Mouse (Mus musculus) hindbrain, embryonic 16.5 days (tissue): ENCODE measurements around the gene Slc31a2. TPM values are rescaled to one million over a fixed set of nuclear protein-coding genes. Genes with fewer than 3 reads are reported as not detected.

Experiments
- ATAC-seq: fragments of 200-750 bp; cut with Nextera tagmentation; 2 replicates; pipeline ENCODE4 v1.8.0; 2017; ENCODE audit warnings: moderate TSS enrichment, moderate library complexity
- H3K27ac ChIP-seq: fragments of 300-500 bp; sonication (generic); 2 replicates; pipeline ENCODE4 v1.5.1; 2014; ENCODE audit warnings: low read depth, mild to moderate bottlenecking, control low read depth, low read length, moderate library complexity
- H3K27me3 ChIP-seq: fragments of 300-500 bp; sonication (generic); replicated peaks from 2 replicates; pipeline ENCODE4 v1.6.1; 2014; ENCODE audit warnings: low read length; ENCODE audit not compliant: control insufficient read depth, insufficient read depth
- H3K36me3 ChIP-seq: fragments of 300-500 bp; sonication (generic); 2 replicates; pipeline ENCODE4 v1.6.1; 2014; ENCODE audit warnings: mild to moderate bottlenecking, low read length, moderate library complexity, mixed read lengths; ENCODE audit not compliant: control insufficient read depth, insufficient read depth
- H3K4me1 ChIP-seq: fragments of 300-500 bp; sonication (generic); 2 replicates; pipeline ENCODE4 v1.6.1; 2014; ENCODE audit warnings: low read depth, low read length; ENCODE audit not compliant: control insufficient read depth, insufficient read depth
- H3K4me2 ChIP-seq: fragments of 300-500 bp; sonication (generic); 2 replicates; pipeline ENCODE4 v1.6.1; 2014; ENCODE audit warnings: mild to moderate bottlenecking, low read length, control low read depth, moderate library complexity
- H3K4me3 ChIP-seq: fragments of 300-500 bp; sonication (generic); 2 replicates; pipeline ENCODE4 v1.5.1; 2014; ENCODE audit warnings: mild to moderate bottlenecking, low read length, control low read depth, moderate library complexity
- H3K9ac ChIP-seq: fragments of 300-500 bp; sonication (generic); 2 replicates; pipeline ENCODE4 v1.6.1; 2014; ENCODE audit warnings: low read depth, mild to moderate bottlenecking, control low read depth, low read length, moderate library complexity
- H3K9me3 ChIP-seq: fragments of 300-500 bp; sonication (generic); 2 replicates; pipeline ENCODE4 v1.6.1; 2014; ENCODE audit warnings: mild to moderate bottlenecking, low read length, moderate library complexity; ENCODE audit not compliant: control insufficient read depth
- WGBS: fragments of 180-500 bp; shearing (Covaris S2); extraction: QIAGEN DNeasy Blood & Tissue Kit; methylation state at CpG from one replicate; pipeline ENCODE4 v1.1.7; 2014; 5-methylcytosine and 5-hydroxymethylcytosine counted together
- polyA plus RNA-seq: library from polyadenylated mRNA; unstranded; fragments of >200 nt; fragmentation: Nextera tagmentation; extraction: Ambion mirVana; gene quantifications from 2 replicates; pipeline ENCODE4 v1.2.1, GENCODE M21; 2015

The Slc31a2 gene
- 17.7 and 18.2 TPM in 2 replicates for polyA plus RNA-seq

- Histone ChIP-seq H3K4me2 (no peak within 1 kb of the TSS), H3K27ac (no peak within 1 kb of the TSS), H3K4me1 (no peaks in the 10 kb centered on the region), H3K27me3 (no peaks in the 10 kb centered on the region), H3K9ac (no peak within 1 kb of the TSS), H3K36me3 (no peaks in the 10 kb centered on the region), H3K4me3 (no peak within 1 kb of the TSS), H3K9me3 (no peaks in the 10 kb centered on the region)
- no peak for ATAC-seq
- WGBS: 53% methylated on average over 2 of the region's 2 CpGs
Observed at GRCm38 (mm10) chr4:62262276-62262675, at the start of gene Slc31a2. Slc31a2 (plus strand) TSS chr4:62262562.

GRCm38 (mm10) chr4:62213490-62213889, 48.9 kb upstream of the Slc31a2 start:
- Histone ChIP-seq H3K9ac (no peak overlapping the region), H3K4me2 (no peak overlapping the region), H3K4me3 (no peak overlapping the region), H3K36me3 (no peaks in the 10 kb centered on the region), H3K4me1 (peaks cover 6% of the 10 kb centered on the region; the same call in 1 of the 2 replicates), H3K9me3 (no peaks in the 10 kb centered on the region), H3K27ac (no peak overlapping the region), H3K27me3 (no peaks in the 10 kb centered on the region)
- ATAC-seq: no peak
- WGBS: 77% methylated on average over 2 of the region's 2 CpGs

- no peaks in the 10 kb centered on the region for H3K4me1 ChIP-seq
- ATAC-seq: peak; percentile 42; the same call in 1 of the 2 replicates
- H3K27ac ChIP-seq: no peak overlapping the region
- 44% methylated on average over 10 of the region's 10 CpGs for WGBS
- H3K9ac ChIP-seq: no peak overlapping the region
- H3K36me3 ChIP-seq: no peaks in the 10 kb centered on the region
- no peak overlapping the region for H3K4me3 ChIP-seq
- H3K27me3 ChIP-seq: no peaks in the 10 kb centered on the region
- no peak overlapping the region for H3K4me2 ChIP-seq
- no peaks in the 10 kb centered on the region for H3K9me3 ChIP-seq
Observed at GRCm38 (mm10) chr4:62228391-62228790, 34.0 kb upstream of the Slc31a2 start.

GRCm38 (mm10) chr4:62229448-62229847, 32.9 kb upstream of the Slc31a2 start:
- Histone ChIP-seq H3K36me3 (no peaks in the 10 kb centered on the region), H3K9ac (no peak overlapping the region), H3K27me3 (no peaks in the 10 kb centered on the region), H3K4me3 (no peak overlapping the region), H3K27ac (no peak overlapping the region), H3K4me1 (no peaks in the 10 kb centered on the region), H3K4me2 (no peak overlapping the region), H3K9me3 (no peaks in the 10 kb centered on the region)
- no peak for ATAC-seq
- 87% methylated on average over 7 of the region's 7 CpGs for WGBS

- H3K4me1 ChIP-seq: no peaks in the 10 kb centered on the region
- 81% methylated on average over 1 of the region's 1 CpGs for WGBS
- H3K9ac ChIP-seq: no peak overlapping the region
- no peak overlapping the region for H3K4me3 ChIP-seq
- H3K4me2 ChIP-seq: no peak overlapping the region
- H3K36me3 ChIP-seq: no peaks in the 10 kb centered on the region
- H3K27ac ChIP-seq: no peak overlapping the region
- H3K27me3 ChIP-seq: no peaks in the 10 kb centered on the region
- H3K9me3 ChIP-seq: no peaks in the 10 kb centered on the region
- no peak for ATAC-seq
Observed at GRCm38 (mm10) chr4:62230153-62230552, 32.2 kb upstream of the Slc31a2 start.

- Histone ChIP-seq H3K9ac (no peak within 1 kb of the TSS), H3K4me3 (no peak within 1 kb of the TSS), H3K36me3 (no peaks in the 10 kb centered on the region), H3K27ac (no peak within 1 kb of the TSS), H3K4me1 (no peaks in the 10 kb centered on the region), H3K4me2 (no peak within 1 kb of the TSS), H3K9me3 (no peaks in the 10 kb centered on the region), H3K27me3 (no peaks in the 10 kb centered on the region)
- WGBS: 76% methylated on average over 13 of the region's 13 CpGs
- no peak for ATAC-seq
Observed at GRCm38 (mm10) chr4:62230769-62231168, 31.6 kb upstream of the Slc31a2 start, which contains the start of gene Zfp37. Zfp37 (minus strand) TSS chr4:62231047.

- Histone ChIP-seq H3K9me3 (no peaks in the 10 kb centered on the region), H3K27ac (no peak overlapping the region), H3K4me2 (no peak overlapping the region), H3K4me1 (no peaks in the 10 kb centered on the region), H3K27me3 (no peaks in the 10 kb centered on the region), H3K4me3 (no peak overlapping the region), H3K36me3 (no peaks in the 10 kb centered on the region), H3K9ac (no peak overlapping the region)
- 58% methylated on average over 6 of the region's 6 CpGs for WGBS
- no peak for ATAC-seq
Observed at GRCm38 (mm10) chr4:62240586-62240985, 21.8 kb upstream of the Slc31a2 start.

- Histone ChIP-seq H3K27me3 (no peaks in the 10 kb centered on the region), H3K36me3 (no peaks in the 10 kb centered on the region), H3K27ac (no peak overlapping the region), H3K9me3 (no peaks in the 10 kb centered on the region), H3K9ac (no peak overlapping the region), H3K4me2 (no peak overlapping the region), H3K4me3 (no peak overlapping the region), H3K4me1 (no peaks in the 10 kb centered on the region)
- ATAC-seq: no peak
- 53% methylated on average over 4 of the region's 4 CpGs for WGBS
Observed at GRCm38 (mm10) chr4:62248328-62248727, 14.0 kb upstream of the Slc31a2 start.

- ATAC-seq: no peak
- Histone ChIP-seq H3K4me3 (no peak overlapping the region), H3K27ac (no peak overlapping the region), H3K4me2 (no peak overlapping the region), H3K4me1 (no peaks in the 10 kb centered on the region), H3K9ac (no peak overlapping the region), H3K9me3 (no peaks in the 10 kb centered on the region), H3K27me3 (no peaks in the 10 kb centered on the region), H3K36me3 (no peaks in the 10 kb centered on the region)
- 36% methylated on average over 3 of the region's 3 CpGs for WGBS
Observed at GRCm38 (mm10) chr4:62250896-62251544, 11.3 kb upstream of the Slc31a2 start.
